Mouse (Mus musculus) heart, postnatal 0 days (tissue): ENCODE measurements around the gene Sema5a.

Experiments used
- CTCF ChIP-seq: IDR thresholded peaks from 2 replicates; pipeline ENCODE4 v1.5.1; 2016; ENCODE audit warnings: antibody characterized with exemption, control low read depth, low read depth
- EP300 ChIP-seq: IDR thresholded peaks from 2 replicates; pipeline ENCODE4 v1.6.1; 2016; ENCODE audit warnings: antibody characterized with exemption, low read depth

DNA sequence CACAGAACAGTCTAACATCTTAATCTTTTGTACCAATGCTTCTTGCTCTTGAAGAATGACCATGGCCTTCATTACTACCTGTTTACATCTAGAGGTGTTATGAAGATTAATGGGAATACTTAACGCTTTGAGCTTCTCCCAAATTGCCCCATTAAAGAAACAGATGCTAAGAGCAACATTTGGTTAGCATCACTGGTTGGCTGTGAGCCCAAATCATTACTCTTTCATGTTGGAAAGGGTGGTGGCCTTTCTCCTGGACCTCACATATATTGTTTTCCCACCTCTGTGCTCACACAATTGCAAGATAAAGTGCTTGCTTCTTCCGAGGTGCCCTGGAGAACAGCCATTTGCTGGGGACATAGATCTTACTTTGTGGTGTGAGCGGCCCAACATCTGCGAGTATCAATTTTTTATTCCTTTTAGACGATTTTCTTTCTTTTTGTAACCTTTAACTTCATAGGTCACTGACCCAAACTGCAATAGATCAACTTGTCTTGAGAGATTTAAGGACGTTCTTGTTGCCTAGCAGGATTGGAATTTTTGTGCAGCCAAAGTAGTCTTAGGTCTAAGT lies 227.0 kb downstream of the Sema5a start:
- no peak for TF ChIP-seq CTCF
- no peak for TF ChIP-seq EP300
